10 mouse cellular contexts compared by ENCODE assay signal in the genomic region with DNA sequence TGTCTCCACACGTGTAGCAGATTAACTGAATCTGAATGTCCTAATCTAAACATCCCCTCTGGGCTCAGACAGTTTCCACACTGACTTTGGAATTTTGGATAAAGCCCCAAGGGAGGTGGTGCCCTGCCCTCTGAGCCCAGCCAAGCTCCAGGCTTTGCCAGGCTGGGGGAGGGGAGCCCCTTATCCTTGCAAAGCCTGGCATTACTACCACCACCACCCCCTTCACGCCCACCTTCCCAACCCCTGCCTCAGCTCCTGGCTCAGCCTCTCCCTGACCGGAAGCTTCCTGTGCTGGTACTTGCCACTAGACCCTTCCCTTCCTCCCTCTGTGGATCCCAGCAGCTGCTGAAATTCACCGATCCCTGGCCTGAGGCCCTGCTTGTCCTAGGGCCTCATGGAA. TPM values are rescaled to one million over a fixed set of nuclear protein-coding genes. Genes with fewer than 3 reads are reported as not detected.
DNase-seq lines count a peak whose midpoint lies in the region; ATAC-seq lines count a peak whose summit lies in the region.
"Had no signal": no experiment of that assay in that cellular context is flagged by ENCODE, and none has a peak within 500 bp of the region (broad histone marks: within the 10 kb centered on the region; RNA-seq: fewer than 3 reads in every experiment).

No protein-coding gene starts in this region.

- peak overlapping the region; percentile 71; the same call in 1 of the 2 replicates for H3K9ac ChIP-seq in heart, embryonic 13.5 days
- H3K9ac ChIP-seq: kidney, embryonic 15.5 days; neural tube, embryonic 13.5 days had no signal

- no peak overlapping the region for H3K4me3 ChIP-seq in heart, embryonic 13.5 days
- no peak overlapping the region for H3K4me3 ChIP-seq in heart, embryonic 10.5 days
- H3K4me3 ChIP-seq in brown adipose tissue, adult 24 weeks (ENCODE audit: insufficient read depth, low read depth, low read length): no peak overlapping the region
- H3K4me3 ChIP-seq: kidney, embryonic 15.5 days had no signal

- no peak for ATAC-seq in heart, embryonic 13.5 days (ENCODE audit: extremely low read depth, insufficient number of reproducible peaks, low FRiP score, low TSS enrichment)
- no peak for ATAC-seq in erythroblast, adult 5-6 weeks (replicated peaks; ENCODE audit: low FRiP score, poor library complexity, severe bottlenecking)

- 46% methylated on average over 4 of the region's 4 CpGs for WGBS in heart, embryonic 13.5 days
- whole genome bisulfite sequencing in heart, embryonic 10.5 days: 56% methylated on average over 4 of the region's 4 CpGs

- H3K4me2 ChIP-seq in heart, embryonic 13.5 days: no peak overlapping the region

- H3K9me3 ChIP-seq in heart, embryonic 13.5 days: no peaks in the 10 kb centered on the region
- no peaks in the 10 kb centered on the region for H3K9me3 ChIP-seq in heart, embryonic 10.5 days
- H3K9me3 ChIP-seq: kidney, embryonic 15.5 days; neural tube, embryonic 13.5 days had no signal

- H3K27me3 ChIP-seq in heart, embryonic 13.5 days (replicated peaks): no peaks in the 10 kb centered on the region
- no peaks in the 10 kb centered on the region for H3K27me3 ChIP-seq in heart, embryonic 10.5 days (ENCODE audit: insufficient read depth, poor library complexity, severe bottlenecking)
- H3K27me3 ChIP-seq: neural tube, embryonic 13.5 days had no signal

- H3K27ac ChIP-seq in heart, embryonic 13.5 days (replicated peaks): no peak overlapping the region
- no peak overlapping the region for H3K27ac ChIP-seq in heart, embryonic 10.5 days
- H3K27ac ChIP-seq in brown adipose tissue, adult 24 weeks (replicated peaks; ENCODE audit: low read depth, low read length): peak overlapping the region; percentile 69; the same call in 1 of the 2 replicates
- H3K27ac ChIP-seq: kidney, embryonic 15.5 days; neural tube, embryonic 13.5 days had no signal

- peaks cover 39% of the 10 kb centered on the region for H3K4me1 ChIP-seq in heart, embryonic 13.5 days
- peaks cover 3% of the 10 kb centered on the region; the same call in 1 of the 2 replicates for H3K4me1 ChIP-seq in heart, embryonic 10.5 days
- H3K4me1 ChIP-seq in brown adipose tissue, adult 24 weeks (ENCODE audit: control insufficient read depth, insufficient read depth, insufficient read length, low read length): peaks cover 6% of the 10 kb centered on the region

- DNase-seq in heart, embryonic 10.5 days (ENCODE audit: low spot score): no peak
- peak; percentile 88 for DNase-seq in 3T3-L1 (ENCODE audit: low read depth, low spot score)
- peak; percentile 74 for DNase-seq in lung, postnatal 10 days
- no peak for DNase-seq in urinary bladder, postnatal 10 days (ENCODE audit: low spot score)
- DNase-seq: cerebellum, postnatal 36 days had no signal

- peaks cover 15% of the 10 kb centered on the region for H3K36me3 ChIP-seq in heart, embryonic 13.5 days
- peaks cover 12% of the 10 kb centered on the region for H3K36me3 ChIP-seq in heart, embryonic 10.5 days

RNA-seq across cellular contexts. Expression of a gene that starts 1.7 kb away (rescaled TPM):
- 69.5 and 76.5 TPM in 2 replicates for polyA plus RNA-seq in heart, embryonic 13.5 days (2015; fragmentation: Nextera tagmentation; extraction: Ambion mirVana)
- polyA plus RNA-seq in heart, embryonic 10.5 days (2016; fragmentation: Nextera tagmentation; extraction: Ambion mirVana): 71.9 and 80.3 TPM in 2 replicates
- 27.3 and 29.2 TPM in 2 replicates for polyA plus RNA-seq in brown adipose tissue, adult 24 weeks (2012; ENCODE audit: insufficient read depth, insufficient read length, missing spikeins)
- total RNA-seq in erythroblast, adult 5-6 weeks (2015; ENCODE audit: low replicate concordance): 19.4 and 30.3 TPM in 2 replicates
- 19.3 and 26.5 TPM in 2 replicates for total RNA-seq in erythroblast, adult 5-6 weeks (2017; ENCODE audit: low replicate concordance)

RNA-seq across cellular contexts. Expression of a gene that starts 10.6 kb away (rescaled TPM):
- polyA plus RNA-seq in heart, embryonic 13.5 days (2015; fragmentation: Nextera tagmentation; extraction: Ambion mirVana): 30.4 and 34.7 TPM in 2 replicates
- 47.3 and 50.7 TPM in 2 replicates for polyA plus RNA-seq in heart, embryonic 10.5 days (2016; fragmentation: Nextera tagmentation; extraction: Ambion mirVana)
- 15.3 and 19.5 TPM in 2 replicates for polyA plus RNA-seq in brown adipose tissue, adult 24 weeks (2012; ENCODE audit: insufficient read depth, insufficient read length, missing spikeins)
- total RNA-seq in erythroblast, adult 5-6 weeks (2015; ENCODE audit: low replicate concordance): 7.9 and 10.4 TPM in 2 replicates
- total RNA-seq in erythroblast, adult 5-6 weeks (2017; ENCODE audit: low replicate concordance): 14.2 and 16.6 TPM in 2 replicates

Comparison
In these comparisons a context has a peak if more than half of its experiments do, and no peak if none do; other contexts are left out.
1. DNase-seq: peak in 3T3-L1 (single experiment) and lung, postnatal 10 days (single experiment); none in heart, embryonic 10.5 days (single experiment) and urinary bladder, postnatal 10 days (single experiment).